Mouse (Mus musculus) stomach, postnatal 0 days (tissue): ENCODE data around the gene Ina.

ENCODE experiments used
- CTCF ChIP-seq: IDR thresholded peaks from 2 replicates; pipeline ENCODE4 v1.5.1; 2016; ENCODE audit warnings: antibody characterized with exemption, low read depth, mild to moderate bottlenecking, moderate library complexity
- EP300 ChIP-seq: optimal IDR thresholded peaks from 2 replicates; pipeline ENCODE3; 2016; ENCODE audit warnings: antibody characterized with exemption

GRCm38 (mm10) chr19:47005873-47006272, 8.6 kb upstream of the Ina start:
- TF ChIP-seq CTCF, result no peak
- TF ChIP-seq EP300, result no peak
